Mouse (Mus musculus): Measurements from ENCODE around the gene Mrps6.
A peak's percentile ranks its signal among the peaks of the same experiment; 100 is the strongest.

GRCm38 (mm10) chr16:92136275-92136674, 78.2 kb downstream of the Mrps6 start:
- TF ChIP-seq EP300 (IDR thresholded peaks at IDR 0.05; ENCODE audit: low read depth in 1 of 2, low read length in 2 of 2) (no peak), CTCF (IDR thresholded peaks at IDR 0.05 in 2 of 3, conservative IDR thresholded peaks at IDR 0.05 in 1 of 3; ENCODE audit: control insufficient read depth in 1 of 3, insufficient read depth in 1 of 3, low read depth in 2 of 3, low read length in 3 of 3, poor library complexity in 1 of 3, severe bottlenecking in 1 of 3) (peak; percentile 8 to 32 (median 18); a peak in 3 of 6 replicates), USF1 (IDR thresholded peaks at IDR 0.05; ENCODE audit: low read depth, low read length) (no peak), CHD2 (IDR thresholded peaks at IDR 0.05; ENCODE audit: low read length) (no peak), GABPA (IDR thresholded peaks at IDR 0.05; ENCODE audit: low read depth, low read length) (no peak), MAX (IDR thresholded peaks at IDR 0.05; ENCODE audit: low read length) (no peak), POLR2AphosphoS5 (IDR thresholded peaks at IDR 0.05; ENCODE audit: borderline replicate concordance, low read depth, low read length) (no peak), POLR2A (IDR thresholded peaks at IDR 0.05; ENCODE audit: control insufficient read depth in 1 of 2, insufficient read depth in 1 of 2, low read depth in 1 of 2, low read length in 2 of 2, poor library complexity in 1 of 2) (no peak), POLR2AphosphoS2 (IDR thresholded peaks at IDR 0.05; ENCODE audit: low read length) (no peak), KAT2A (conservative IDR thresholded peaks at IDR 0.05; ENCODE audit: low read depth, low read length) (no peak), ZNF384 (IDR thresholded peaks at IDR 0.05; ENCODE audit: low read depth, low read length) (no peak)

Measured in MEL (cell line).